Mouse (Mus musculus) liver, embryonic 14.5 days (tissue): ENCODE data around the gene Gna14. TPM values are rescaled to one million over a fixed set of nuclear protein-coding genes. Genes with fewer than 3 reads are reported as not detected.

ENCODE experiments used
- ATAC-seq: fragments of 200-750 bp; cut with Nextera tagmentation; 2 replicates; pipeline ENCODE4 v1.8.0; 2017; ENCODE audit warnings: moderate number of reproducible peaks, mild to moderate bottlenecking, moderate library complexity; ENCODE audit not compliant: insufficient read depth
- DNase-seq, 3 experiments: peaks; one replicate each; pipeline ENCODE4 v3.0.0-alpha.2; 2012 to 2013; ENCODE audit warnings: low read depth in 3 of 3, low spot score in 3 of 3
- H3K27ac ChIP-seq: fragments of 300-500 bp; sonication (generic); 2 replicates; pipeline ENCODE4 v1.5.1; 2014; ENCODE audit warnings: moderate library complexity, mild to moderate bottlenecking, control low read depth, inconsistent platforms
- H3K27me3 ChIP-seq: fragments of 300-500 bp; sonication (generic); 2 replicates; pipeline ENCODE4 v1.6.1; 2014; ENCODE audit warnings: mild to moderate bottlenecking, low read length, moderate library complexity; ENCODE audit not compliant: control insufficient read depth, insufficient read depth
- H3K36me3 ChIP-seq: fragments of 300-500 bp; sonication (generic); replicated peaks from 2 replicates; pipeline ENCODE4 v1.6.1; 2014; ENCODE audit warnings: low read depth; ENCODE audit not compliant: control insufficient read depth, insufficient read depth
- H3K4me1 ChIP-seq, 2 experiments: fragments of 200-500 bp in 1 of 2; fragments of 300-500 bp in 1 of 2; sonication (generic) in 1 of 2; replicated peaks; 2 replicates each; pipeline ENCODE4 v1.6.1; 2012 to 2014; ENCODE audit warnings: antibody characterized with exemption in 1 of 2, inconsistent platforms in 1 of 2, low read length in 1 of 2; ENCODE audit not compliant: control insufficient read depth in 2 of 2, insufficient read depth in 2 of 2
- H3K4me2 ChIP-seq: fragments of 300-500 bp; sonication (generic); 2 replicates; pipeline ENCODE4 v1.6.1; 2014; ENCODE audit warnings: low read depth, mild to moderate bottlenecking, control low read depth, moderate library complexity
- H3K4me3 ChIP-seq, 2 experiments: fragments of 200-500 bp in 1 of 2; fragments of 300-500 bp in 1 of 2; sonication (generic) in 1 of 2; 2 replicates each; pipeline ENCODE4 v1.5.1; 2012 to 2014; ENCODE audit warnings: low read depth in 2 of 2, low read length in 2 of 2, mild to moderate bottlenecking in 2 of 2, control low read depth in 1 of 2, inconsistent platforms in 1 of 2, moderate library complexity in 1 of 2; ENCODE audit not compliant: insufficient read depth in 1 of 2
- H3K9ac ChIP-seq: fragments of 300-500 bp; sonication (generic); replicated peaks from 2 replicates; pipeline ENCODE4 v1.6.1; 2014; ENCODE audit warnings: mild to moderate bottlenecking, control low read depth, moderate library complexity
- H3K9me3 ChIP-seq: fragments of 300-500 bp; sonication (generic); 2 replicates; pipeline ENCODE4 v1.6.1; 2016; ENCODE audit warnings: low read length, mixed read lengths; ENCODE audit not compliant: control insufficient read depth
- CTCF ChIP-seq: IDR thresholded peaks from 2 replicates; pipeline ENCODE4 v1.5.1; 2016; ENCODE audit warnings: antibody characterized with exemption, low read depth, control low read depth
- EP300 ChIP-seq: IDR thresholded peaks from 2 replicates; pipeline ENCODE4 v1.6.1; 2016; ENCODE audit warnings: antibody characterized with exemption, low read depth
- WGBS: fragments of 180-500 bp; shearing (Covaris S2); extraction: QIAGEN DNeasy Blood & Tissue Kit; methylation state at CpG from one replicate; pipeline ENCODE4 v1.1.7; 2014; ENCODE audit not compliant: insufficient replicate concordance; 5-methylcytosine and 5-hydroxymethylcytosine counted together
- polyA plus RNA-seq, 2 experiments: library from polyadenylated mRNA; depleted of rRNA in 1 of 2; stranded (reverse) in 1 of 2; unstranded in 1 of 2; fragments of >200 nt; fragmentation: Nextera tagmentation in 1 of 2; extraction: Ambion mirVana in 1 of 2; gene quantifications; 2 replicates each; pipeline versions ENCODE4 v1.2.1 to v1.2.3; 2012 to 2014

Gene Gna14
- polyA plus RNA-seq, 2 experiments = 0.85 to 0.87 TPM

- DNase-seq (no peak), ATAC-seq (no peak)
- Histone ChIP-seq H3K9me3 (no peaks in the 10 kb centered on the region), H3K4me3 (no peak overlapping the region), H3K9ac (no peak overlapping the region), H3K4me1 (peaks cover 0 to 5% of the 10 kb centered on the region in 2 experiments; a peak in 1 of 4 replicates), H3K36me3 (no peaks in the 10 kb centered on the region), H3K27me3 (peaks cover 13% of the 10 kb centered on the region), H3K27ac (no peak overlapping the region), H3K4me2 (no peak overlapping the region)
- WGBS = 64% methylated on average over 13 of the region's 13 CpGs
- no peak for TF ChIP-seq CTCF
- no peak for TF ChIP-seq EP300
These were observed 4.3 kb downstream of the Gna14 start for GRCm38 (mm10) chr19:16439834-16440233.

GRCm38 (mm10) chr19:16441329-16441728 is 5.8 kb downstream of the Gna14 start:
- Histone ChIP-seq H3K9me3 (no peaks in the 10 kb centered on the region), H3K4me1 (peaks cover 0 to 5% of the 10 kb centered on the region in 2 experiments; a peak in 1 of 4 replicates), H3K4me3 (no peak overlapping the region), H3K27ac (no peak overlapping the region), H3K4me2 (no peak overlapping the region), H3K36me3 (no peaks in the 10 kb centered on the region), H3K27me3 (peaks cover 6% of the 10 kb centered on the region), H3K9ac (no peak overlapping the region)
- ATAC-seq (no peak), DNase-seq (no peak)
- WGBS = 67% methylated on average over 6 of the region's 6 CpGs
- no peak for TF ChIP-seq EP300
- no peak for TF ChIP-seq CTCF

GRCm38 (mm10) chr19:16443335-16443734 is 7.8 kb downstream of the Gna14 start:
- H3K9ac ChIP-seq = no peak overlapping the region
- no peaks in the 10 kb centered on the region for H3K27me3 ChIP-seq
- H3K9me3 ChIP-seq = no peaks in the 10 kb centered on the region
- H3K36me3 ChIP-seq = no peaks in the 10 kb centered on the region
- no peak for TF ChIP-seq EP300
- no peak for TF ChIP-seq CTCF
- DNase-seq = no peak
- WGBS = 49% methylated on average over 5 of the region's 5 CpGs
- no peak overlapping the region for H3K4me2 ChIP-seq
- no peak for ATAC-seq
- H3K27ac ChIP-seq = no peak overlapping the region
- H3K4me1 ChIP-seq = peaks cover 0 to 5% of the 10 kb centered on the region in 2 experiments; a peak in 2 of 4 replicates
- no peak overlapping the region for H3K4me3 ChIP-seq

GRCm38 (mm10) chr19:16446612-16447011 is 11.1 kb downstream of the Gna14 start:
- Histone ChIP-seq H3K27ac (no peak overlapping the region), H3K9ac (no peak overlapping the region), H3K4me2 (no peak overlapping the region), H3K4me1 (peaks cover 0 to 9% of the 10 kb centered on the region in 2 experiments; a peak in 2 of 4 replicates), H3K4me3 (no peak overlapping the region), H3K27me3 (no peaks in the 10 kb centered on the region), H3K36me3 (no peaks in the 10 kb centered on the region), H3K9me3 (no peaks in the 10 kb centered on the region)
- no peak for DNase-seq
- WGBS = 86% methylated on average over 6 of the region's 6 CpGs
- TF ChIP-seq EP300 = no peak
- TF ChIP-seq CTCF = no peak
- ATAC-seq = no peak

GRCm38 (mm10) chr19:16447832-16448621 is 12.5 kb downstream of the Gna14 start:
- ATAC-seq (no peak), DNase-seq (no peak)
- Histone ChIP-seq H3K9me3 (no peaks in the 10 kb centered on the region), H3K4me3 (no peak overlapping the region), H3K9ac (no peak overlapping the region), H3K27me3 (no peaks in the 10 kb centered on the region), H3K27ac (no peak overlapping the region), H3K4me2 (no peak overlapping the region), H3K36me3 (no peaks in the 10 kb centered on the region), H3K4me1 (peaks cover 0 to 6% of the 10 kb centered on the region in 2 experiments; a peak in 2 of 4 replicates)
- TF ChIP-seq EP300 (no peak), CTCF (no peak)
- WGBS = 69% methylated on average over 6 of the region's 6 CpGs
